Mouse (Mus musculus) kidney, embryonic 15.5 days (tissue): ENCODE measurements at regions not wholly inside any gene's neighbourhood (a gene's known extent, or its start where the extent isn't known, plus 50 kb on each side); places are given as distances from the start of the nearest gene placed in this dataset.
A peak's percentile ranks its signal among the peaks of the same experiment; 100 is the strongest.

Experiments
- ATAC-seq: fragments of 200-750 bp; cut with Nextera tagmentation; replicated peaks from 2 replicates; pipeline ENCODE4 v1.8.0; 2017; ENCODE audit warnings: moderate TSS enrichment; ENCODE audit not compliant: low FRiP score
- H3K27ac ChIP-seq: fragments of 300-500 bp; sonication (generic); 2 replicates; pipeline ENCODE4 v1.5.1; 2015; ENCODE audit warnings: mild to moderate bottlenecking, inconsistent platforms
- H3K27me3 ChIP-seq: fragments of 300-500 bp; sonication (generic); 2 replicates; pipeline ENCODE4 v1.6.1; 2015; ENCODE audit warnings: inconsistent platforms
- H3K36me3 ChIP-seq: fragments of 300-500 bp; sonication (generic); 2 replicates; pipeline ENCODE4 v1.6.1; 2015; ENCODE audit warnings: inconsistent platforms
- H3K4me1 ChIP-seq: fragments of 300-500 bp; sonication (generic); 2 replicates; pipeline ENCODE4 v1.6.1; 2015; ENCODE audit warnings: inconsistent platforms
- H3K4me2 ChIP-seq: fragments of 300-500 bp; sonication (generic); 2 replicates; pipeline ENCODE4 v1.6.1; 2015; ENCODE audit warnings: moderate library complexity, mild to moderate bottlenecking, inconsistent platforms
- H3K4me3 ChIP-seq: fragments of 300-500 bp; sonication (generic); replicated peaks from 2 replicates; pipeline ENCODE4 v1.5.1; 2015; ENCODE audit warnings: mild to moderate bottlenecking, inconsistent platforms
- H3K9ac ChIP-seq: fragments of 300-500 bp; sonication (generic); 2 replicates; pipeline ENCODE4 v1.6.1; 2015; ENCODE audit warnings: mild to moderate bottlenecking, inconsistent platforms
- H3K9me3 ChIP-seq: fragments of 300-500 bp; sonication (generic); replicated peaks from 2 replicates; pipeline ENCODE4 v1.6.1; 2016; ENCODE audit warnings: inconsistent platforms
- WGBS: fragments of 180-500 bp; shearing (Covaris S2); methylation state at CpG from one replicate; pipeline ENCODE4 v1.1.7; 2015; ENCODE audit warnings: mixed read lengths; 5-methylcytosine and 5-hydroxymethylcytosine counted together

DNA sequence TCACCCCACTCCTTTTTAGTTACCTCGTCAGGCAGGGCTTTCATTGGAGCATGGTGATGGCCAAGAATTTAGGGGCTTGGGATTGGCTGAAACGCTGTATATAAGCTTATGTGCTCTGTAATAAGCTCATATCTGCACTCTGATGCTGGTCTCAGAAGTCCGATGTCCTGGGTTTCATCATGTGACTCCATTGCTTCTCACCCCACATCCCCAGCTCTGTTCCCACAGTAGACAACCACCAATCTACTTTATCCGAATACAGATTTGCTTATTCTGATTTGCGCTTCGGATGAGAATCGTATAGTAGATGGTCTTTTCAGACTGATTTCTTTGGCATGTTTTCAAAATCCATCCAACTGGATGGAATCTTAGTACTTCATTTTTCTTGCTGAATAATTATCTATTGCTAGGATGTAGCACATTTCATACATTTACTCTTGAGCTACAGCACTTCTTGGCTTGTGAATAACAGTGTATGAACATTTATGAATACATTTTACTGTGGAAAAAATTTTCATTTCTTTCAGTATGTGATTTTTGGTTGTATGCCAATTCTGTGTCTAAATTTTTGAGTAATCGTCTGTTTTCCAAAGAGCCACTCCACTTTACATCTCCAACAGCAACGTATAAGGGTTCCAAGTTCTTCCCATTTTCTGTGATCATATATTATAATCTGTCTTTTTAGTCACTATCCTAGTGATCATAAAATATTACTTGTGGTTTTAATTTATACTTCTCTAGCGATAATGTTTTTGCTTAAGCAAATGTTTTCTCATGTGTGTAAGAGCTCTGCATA, 185.7 kb downstream of the Hace1 start:
- Histone ChIP-seq H3K4me3 (no peak overlapping the region), H3K27me3 (no peaks in the 10 kb centered on the region), H3K4me1 (no peaks in the 10 kb centered on the region), H3K9ac (no peak overlapping the region), H3K36me3 (no peaks in the 10 kb centered on the region), H3K9me3 (no peaks in the 10 kb centered on the region), H3K27ac (no peak overlapping the region), H3K4me2 (no peak overlapping the region)
- 75% methylated on average over 10 of the region's 10 CpGs for WGBS
- ATAC-seq, result no peak

- Histone ChIP-seq H3K4me3 (no peak overlapping the region), H3K27ac (no peak overlapping the region), H3K27me3 (no peaks in the 10 kb centered on the region), H3K9me3 (no peaks in the 10 kb centered on the region), H3K9ac (no peak overlapping the region), H3K4me1 (peaks cover 4% of the 10 kb centered on the region; the same call in 1 of the 2 replicates), H3K36me3 (no peaks in the 10 kb centered on the region), H3K4me2 (no peak overlapping the region)
- WGBS, result 44% methylated on average over 6 of the region's 6 CpGs
- no peak for ATAC-seq
Observed at GRCm38 (mm10) chr10:45779720-45780119, 202.1 kb downstream of the Hace1 start.

GRCm38 (mm10) chr10:45783026-45783425, 205.4 kb downstream of the Hace1 start:
- Histone ChIP-seq H3K27ac (no peak overlapping the region), H3K4me1 (peaks cover 4% of the 10 kb centered on the region; the same call in 1 of the 2 replicates), H3K9me3 (no peaks in the 10 kb centered on the region), H3K9ac (no peak overlapping the region), H3K4me2 (no peak overlapping the region), H3K36me3 (no peaks in the 10 kb centered on the region), H3K27me3 (no peaks in the 10 kb centered on the region), H3K4me3 (no peak overlapping the region)
- no peak for ATAC-seq
- 57% methylated on average over 5 of the region's 5 CpGs for WGBS

- no peak overlapping the region for H3K4me2 ChIP-seq
- no peak overlapping the region for H3K9ac ChIP-seq
- no peaks in the 10 kb centered on the region for H3K36me3 ChIP-seq
- no peaks in the 10 kb centered on the region for H3K9me3 ChIP-seq
- no peaks in the 10 kb centered on the region for H3K27me3 ChIP-seq
- peaks cover 4% of the 10 kb centered on the region; the same call in 1 of the 2 replicates for H3K4me1 ChIP-seq
- no peak overlapping the region for H3K27ac ChIP-seq
- no peak overlapping the region for H3K4me3 ChIP-seq
- WGBS, result 39% methylated on average over 11 of the region's 11 CpGs
- no peak for ATAC-seq
Observed at GRCm38 (mm10) chr10:45783461-45784149, 206.0 kb downstream of the Hace1 start.

GRCm38 (mm10) chr10:45784150-45784479, 206.5 kb downstream of the Hace1 start:
- peaks cover 4% of the 10 kb centered on the region; the same call in 1 of the 2 replicates for H3K4me1 ChIP-seq
- no peaks in the 10 kb centered on the region for H3K27me3 ChIP-seq
- no peak overlapping the region for H3K4me3 ChIP-seq
- no peak overlapping the region for H3K9ac ChIP-seq
- H3K36me3 ChIP-seq, result no peaks in the 10 kb centered on the region
- no peak overlapping the region for H3K27ac ChIP-seq
- no peak overlapping the region for H3K4me2 ChIP-seq
- WGBS, result 34% methylated on average over 2 of the region's 2 CpGs
- no peak for ATAC-seq
- H3K9me3 ChIP-seq, result no peaks in the 10 kb centered on the region

- no peaks in the 10 kb centered on the region for H3K9me3 ChIP-seq
- WGBS, result 89% methylated on average over 4 of the region's 4 CpGs
Observed at GRCm38 (mm10) chr10:45784575-45784974, 206.9 kb downstream of the Hace1 start.

GRCm38 (mm10) chr10:45788356-45788755, 210.7 kb downstream of the Hace1 start:
- Histone ChIP-seq H3K27me3 (no peaks in the 10 kb centered on the region), H3K4me1 (peaks cover 3% of the 10 kb centered on the region; the same call in 1 of the 2 replicates), H3K4me3 (no peak overlapping the region), H3K9me3 (no peaks in the 10 kb centered on the region), H3K27ac (no peak overlapping the region), H3K9ac (no peak overlapping the region), H3K4me2 (no peak overlapping the region), H3K36me3 (no peaks in the 10 kb centered on the region)
- ATAC-seq, result no peak
- 69% methylated on average over 1 of the region's 1 CpGs for WGBS

More at GRCm38 (mm10) chr10:45784575-45784974, 206.9 kb downstream of the Hace1 start:
- Histone ChIP-seq H3K4me1 (peaks cover 4% of the 10 kb centered on the region; the same call in 1 of the 2 replicates), H3K27ac (no peak overlapping the region), H3K36me3 (no peaks in the 10 kb centered on the region), H3K4me2 (no peak overlapping the region), H3K4me3 (no peak overlapping the region), H3K27me3 (no peaks in the 10 kb centered on the region), H3K9ac (no peak overlapping the region)
- no peak for ATAC-seq

GRCm38 (mm10) chr10:45795582-45795981, 218.0 kb downstream of the Hace1 start:
- no peak overlapping the region for H3K4me3 ChIP-seq
- 81% methylated on average over 2 of the region's 2 CpGs for WGBS
- ATAC-seq, result no peak
- no peak overlapping the region for H3K27ac ChIP-seq
- H3K27me3 ChIP-seq, result no peaks in the 10 kb centered on the region
- 0 out of 2 replicates have a peak, but pooled peaks cover 2% of the 10 kb centered on the region for H3K4me1 ChIP-seq
- H3K4me2 ChIP-seq, result no peak overlapping the region
- no peaks in the 10 kb centered on the region for H3K36me3 ChIP-seq
- H3K9me3 ChIP-seq, result no peaks in the 10 kb centered on the region
- H3K9ac ChIP-seq, result no peak overlapping the region

DNA sequence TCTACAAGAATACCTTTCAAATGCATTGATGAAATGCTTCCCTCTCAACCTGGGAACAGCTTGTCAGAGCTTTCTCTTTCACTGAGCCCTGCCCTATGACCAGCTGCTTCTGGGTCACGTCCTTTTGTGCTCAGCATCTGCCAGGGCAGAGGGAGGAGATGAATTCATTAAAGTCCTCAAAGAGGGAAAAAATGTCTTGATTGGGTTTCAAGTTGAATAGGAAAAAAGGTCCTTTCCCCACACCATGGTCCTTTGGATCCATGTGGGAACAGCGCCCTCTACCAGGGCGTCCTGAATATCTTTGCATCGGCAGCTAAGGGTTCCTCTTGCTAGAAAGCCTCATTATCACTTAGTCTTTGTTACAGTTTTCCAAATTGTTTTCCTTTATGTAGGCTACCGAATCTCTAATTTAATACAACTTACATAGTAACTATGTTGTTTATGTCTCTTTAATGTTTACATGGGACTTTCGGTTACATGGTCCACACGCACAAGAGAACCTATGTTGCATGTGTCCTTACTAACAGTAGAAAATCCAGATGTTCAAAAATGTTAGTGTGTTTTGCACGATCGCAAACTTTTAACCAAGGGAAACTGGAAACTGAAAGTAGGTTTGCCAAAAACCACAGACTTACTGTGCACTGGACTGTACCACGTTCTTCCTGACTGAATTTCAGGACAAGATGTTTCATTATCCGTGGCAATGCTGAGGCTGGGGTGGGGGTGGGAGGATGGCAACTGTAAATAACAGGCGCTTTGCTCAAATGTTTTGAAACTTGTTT, 222.6 kb downstream of the Hace1 start:
- 0 out of 2 replicates have a peak, but pooled peaks cover 7% of the 10 kb centered on the region for H3K4me1 ChIP-seq
- H3K36me3 ChIP-seq, result no peaks in the 10 kb centered on the region
- H3K27ac ChIP-seq, result no peak overlapping the region
- H3K9ac ChIP-seq, result no peak overlapping the region
- peak overlapping the region; percentile 39 for H3K4me2 ChIP-seq
- H3K27me3 ChIP-seq, result no peaks in the 10 kb centered on the region
- 0 out of 2 replicates have a peak overlapping the region, but pooled peaks have one; percentile 10 for H3K4me3 ChIP-seq
- H3K9me3 ChIP-seq, result no peaks in the 10 kb centered on the region
- WGBS, result 40% methylated on average over 12 of the region's 12 CpGs
- ATAC-seq, result peak; percentile 76

DNA sequence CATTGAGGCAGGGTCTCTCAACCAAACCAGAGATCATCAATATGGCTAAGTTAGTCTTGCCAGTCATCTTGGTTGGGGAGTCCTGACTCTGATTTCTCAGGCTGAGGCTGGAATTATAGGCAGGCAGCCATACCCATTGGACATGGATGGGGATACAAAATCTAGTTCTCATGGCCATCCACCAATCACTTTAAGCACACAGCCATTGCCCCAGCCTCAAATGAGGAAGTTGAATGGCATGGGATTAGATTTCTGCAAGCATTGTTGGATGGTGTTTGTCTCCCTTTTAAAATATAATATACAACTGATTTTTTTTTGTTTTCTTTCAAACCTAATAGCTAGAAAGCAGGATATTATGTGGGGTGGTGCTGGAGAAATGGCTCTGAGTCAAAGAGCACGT, 223.8 kb downstream of the Hace1 start:
- 53% methylated on average over 1 of the region's 1 CpGs for WGBS
- no peak for ATAC-seq
- H3K9ac ChIP-seq, result no peak overlapping the region

DNA sequence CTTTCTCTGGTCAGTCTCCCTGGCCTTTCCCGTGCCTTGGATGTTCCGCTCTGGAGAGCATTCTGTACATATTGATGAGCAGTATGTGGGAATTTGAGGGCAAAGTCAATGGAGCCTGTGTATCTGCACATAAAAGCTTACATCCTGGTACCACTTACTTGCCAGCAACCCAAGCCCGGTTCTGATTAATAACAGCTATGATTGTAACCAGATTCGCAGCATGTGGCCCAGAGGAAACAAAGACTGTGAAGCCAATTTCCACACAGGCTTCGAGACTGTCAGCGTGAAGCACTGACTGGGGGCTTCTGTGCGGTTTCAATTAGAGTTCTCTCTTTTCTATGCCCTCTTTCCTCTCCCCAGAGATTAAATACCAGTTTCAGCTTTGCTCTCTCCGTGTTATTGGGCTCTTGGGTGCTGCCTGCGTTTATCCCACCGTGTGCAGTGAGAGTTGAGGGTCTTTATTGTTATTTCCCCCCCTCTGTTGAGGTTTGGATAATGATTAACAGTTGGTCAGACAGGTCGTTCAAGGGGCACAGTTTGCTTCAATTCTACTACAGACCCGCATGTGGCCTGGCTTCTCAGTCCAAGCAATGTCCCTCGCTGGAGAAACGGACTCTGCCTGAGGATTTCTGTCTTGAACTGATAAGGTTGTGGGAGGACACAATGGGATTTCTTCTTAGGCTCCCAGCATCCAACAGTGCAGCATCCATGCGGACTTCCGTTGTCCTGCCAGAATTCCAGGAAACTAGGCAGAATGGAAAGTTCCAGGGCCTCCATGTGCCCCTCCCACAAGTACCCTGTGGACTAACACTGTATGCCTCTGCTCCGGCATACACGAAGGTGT, 229.6 kb downstream of the Hace1 start:
- Histone ChIP-seq H3K27ac (peak overlapping the region; percentile 87), H3K9me3 (no peaks in the 10 kb centered on the region), H3K4me1 (peaks cover 20% of the 10 kb centered on the region), H3K4me3 (peak overlapping the region; percentile 13), H3K36me3 (no peaks in the 10 kb centered on the region), H3K4me2 (peak overlapping the region; percentile 41), H3K27me3 (no peaks in the 10 kb centered on the region), H3K9ac (no peak overlapping the region)
- peak; percentile 77 for ATAC-seq
- 32% methylated on average over 18 of the region's 18 CpGs for WGBS

More for the DNA sequence above, 223.8 kb downstream of the Hace1 start:
- Histone ChIP-seq H3K4me2 (no peak overlapping the region), H3K4me3 (no peak overlapping the region), H3K9me3 (no peaks in the 10 kb centered on the region), H3K4me1 (0 out of 2 replicates have a peak, but pooled peaks cover 10% of the 10 kb centered on the region), H3K27me3 (no peaks in the 10 kb centered on the region), H3K27ac (no peak overlapping the region), H3K36me3 (no peaks in the 10 kb centered on the region)
